Mouse (Mus musculus) midbrain, embryonic 16.5 days (tissue): ENCODE results near the gene Hist4h4. TPM values are rescaled to one million over a fixed set of nuclear protein-coding genes. Genes with fewer than 3 reads are reported as not detected.

Experiments
- ATAC-seq: fragments of 200-750 bp; cut with Nextera tagmentation; 2 replicates; pipeline ENCODE4 v1.8.0; 2017; ENCODE audit warnings: moderate TSS enrichment
- H3K27ac ChIP-seq: fragments of 300-500 bp; sonication (generic); 2 replicates; pipeline ENCODE4 v1.5.1; 2014; ENCODE audit warnings: mild to moderate bottlenecking, low read length, mixed read lengths
- H3K27me3 ChIP-seq: fragments of 300-500 bp; sonication (generic); 2 replicates; pipeline ENCODE4 v1.6.1; 2014; ENCODE audit warnings: low read depth, low read length, mixed read lengths; ENCODE audit not compliant: control insufficient read depth, insufficient read depth
- H3K36me3 ChIP-seq: fragments of 300-500 bp; sonication (generic); 2 replicates; pipeline ENCODE4 v1.6.1; 2014; ENCODE audit warnings: mild to moderate bottlenecking, low read length, moderate library complexity, mixed read lengths; ENCODE audit not compliant: control insufficient read depth, insufficient read depth
- H3K4me1 ChIP-seq: fragments of 300-500 bp; sonication (generic); 2 replicates; pipeline ENCODE4 v1.6.1; 2014; ENCODE audit warnings: mild to moderate bottlenecking, low read length, mixed read lengths; ENCODE audit not compliant: control insufficient read depth, insufficient read depth
- H3K4me2 ChIP-seq: fragments of 300-500 bp; sonication (generic); 2 replicates; pipeline ENCODE4 v1.6.1; 2014; ENCODE audit warnings: mild to moderate bottlenecking, low read length, mixed read lengths
- H3K4me3 ChIP-seq: fragments of 300-500 bp; sonication (generic); 2 replicates; pipeline ENCODE4 v1.5.1; 2014; ENCODE audit warnings: low read depth, mild to moderate bottlenecking, low read length, moderate library complexity, mixed read lengths
- H3K9ac ChIP-seq: fragments of 300-500 bp; sonication (generic); 2 replicates; pipeline ENCODE4 v1.6.1; 2014; ENCODE audit warnings: low read depth, low read length, mixed read lengths
- H3K9me3 ChIP-seq: fragments of 300-500 bp; sonication (generic); replicated peaks from 2 replicates; pipeline ENCODE4 v1.6.1; 2014; ENCODE audit warnings: mild to moderate bottlenecking, low read length, mixed read lengths; ENCODE audit not compliant: control insufficient read depth, poor library complexity, severe bottlenecking
- WGBS: fragments of 180-500 bp; shearing (Covaris S2); extraction: QIAGEN DNeasy Blood & Tissue Kit; methylation state at CpG from one replicate; pipeline ENCODE4 v1.1.7; 2014; 5-methylcytosine and 5-hydroxymethylcytosine counted together
- polyA plus RNA-seq: library from polyadenylated mRNA; unstranded; fragments of >200 nt; fragmentation: Nextera tagmentation; extraction: Ambion mirVana; gene quantifications from 2 replicates; pipeline ENCODE4 v1.2.1, GENCODE M21; 2015

Gene Hist4h4
- polyA plus RNA-seq, 1 experiment from 2014 or later, result 0.68 TPM

DNA sequence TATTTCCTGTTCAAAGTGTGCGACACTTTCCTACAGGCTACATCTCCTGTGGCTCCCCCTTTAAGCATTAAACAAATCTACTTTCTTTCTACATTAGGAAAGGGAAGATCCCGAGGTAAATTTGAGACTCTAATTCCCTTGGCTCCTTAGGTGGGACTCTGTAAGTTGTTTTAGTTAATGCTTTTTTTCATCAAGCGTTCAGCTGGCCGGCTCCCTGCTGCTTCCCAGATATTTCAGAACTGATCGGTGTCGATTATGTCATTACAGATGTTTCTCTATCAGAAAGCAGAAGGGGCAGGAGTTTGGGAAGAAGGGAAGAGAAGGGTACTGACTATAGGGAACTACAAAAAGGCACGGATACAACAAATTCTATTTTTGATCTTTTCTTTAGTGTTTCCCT is 22.9 kb upstream of the Hist4h4 start:
- H3K4me3 ChIP-seq, result peak overlapping the region; percentile 100
- peaks cover 11% of the 10 kb centered on the region for H3K4me1 ChIP-seq
- peaks cover 7% of the 10 kb centered on the region; the same call in 1 of the 2 replicates for H3K27me3 ChIP-seq
- peak overlapping the region; percentile 77 for H3K4me2 ChIP-seq
- H3K9me3 ChIP-seq, result no peaks in the 10 kb centered on the region
- ATAC-seq, result no peak
- 20% methylated on average over 7 of the region's 7 CpGs for WGBS
- no peak overlapping the region for H3K27ac ChIP-seq
- peak overlapping the region; percentile 98 for H3K9ac ChIP-seq
- H3K36me3 ChIP-seq, result peaks cover 19% of the 10 kb centered on the region

DNA sequence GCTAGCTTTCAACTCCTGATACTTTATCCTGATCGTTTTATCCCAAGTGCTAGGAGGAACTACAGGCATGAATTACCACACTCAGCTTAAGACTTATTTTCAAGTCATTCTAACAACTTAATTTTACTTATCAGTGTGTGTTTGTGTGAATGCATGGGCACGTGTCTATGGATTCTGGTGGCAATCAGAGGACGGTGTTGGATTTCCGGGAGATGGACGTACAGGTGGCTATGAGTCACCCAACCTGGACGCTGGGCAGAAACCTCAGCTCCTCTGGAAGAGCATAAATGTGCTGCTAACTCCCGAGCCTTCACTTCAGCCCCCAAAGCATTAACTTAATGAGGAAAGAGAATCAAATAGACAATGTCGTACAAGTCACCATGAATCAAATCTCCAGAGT is 20.8 kb upstream of the Hist4h4 start:
- H3K4me2 ChIP-seq, result no peak overlapping the region
- no peak for ATAC-seq
- no peaks in the 10 kb centered on the region for H3K9me3 ChIP-seq
- no peaks in the 10 kb centered on the region for H3K27me3 ChIP-seq
- no peak overlapping the region for H3K4me3 ChIP-seq
- 96% methylated on average over 8 of the region's 8 CpGs for WGBS
- H3K27ac ChIP-seq, result no peak overlapping the region
- H3K36me3 ChIP-seq, result peaks cover 36% of the 10 kb centered on the region
- H3K4me1 ChIP-seq, result peaks cover 11% of the 10 kb centered on the region
- H3K9ac ChIP-seq, result no peak overlapping the region

DNA sequence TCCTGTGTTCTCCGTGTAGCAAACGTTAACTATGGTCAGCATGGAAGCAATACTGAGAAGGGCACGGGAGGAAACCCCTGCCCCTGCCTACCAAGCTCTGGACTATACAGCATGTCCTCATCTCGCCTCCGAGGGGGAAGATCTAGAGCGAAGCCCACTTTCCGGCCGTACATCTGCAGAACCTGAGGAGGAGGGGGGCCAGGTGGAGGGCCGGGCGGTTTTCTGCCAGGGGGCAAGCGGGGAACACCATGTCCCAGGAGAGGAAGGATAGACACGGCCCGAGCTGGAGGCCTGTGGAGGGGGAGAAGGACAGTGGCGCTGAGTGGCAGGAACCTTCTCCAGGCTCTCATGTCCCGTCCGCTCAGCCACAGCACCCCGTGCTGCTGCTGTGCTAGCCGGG is 16.9 kb upstream of the Hist4h4 start:
- no peak overlapping the region for H3K9ac ChIP-seq
- ATAC-seq, result no peak
- no peak overlapping the region for H3K27ac ChIP-seq
- H3K4me3 ChIP-seq, result no peak overlapping the region
- H3K27me3 ChIP-seq, result no peaks in the 10 kb centered on the region
- H3K4me2 ChIP-seq, result no peak overlapping the region
- H3K36me3 ChIP-seq, result peaks cover 61% of the 10 kb centered on the region
- no peaks in the 10 kb centered on the region for H3K9me3 ChIP-seq
- H3K4me1 ChIP-seq, result no peaks in the 10 kb centered on the region
- 93% methylated on average over 18 of the region's 18 CpGs for WGBS

DNA sequence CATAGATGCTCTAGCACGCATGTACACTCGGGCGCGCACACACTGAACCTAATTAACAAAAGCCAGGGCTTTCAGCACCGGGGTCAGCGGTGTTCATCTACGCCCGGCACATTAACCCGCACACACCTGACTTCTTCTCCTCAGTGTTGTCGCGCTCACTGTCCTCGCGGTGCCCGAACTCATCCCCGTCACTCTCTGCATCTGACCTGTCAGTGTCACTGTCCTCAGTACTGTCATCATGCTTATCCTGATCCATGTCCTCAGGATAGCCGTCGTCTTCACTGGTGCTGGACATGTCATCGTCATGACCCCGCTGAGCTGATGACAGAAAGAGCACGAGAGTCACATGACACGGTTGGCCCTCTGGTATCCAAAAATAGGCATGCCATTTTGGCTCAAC is 16.2 kb upstream of the Hist4h4 start:
- Histone ChIP-seq H3K4me3 (no peak overlapping the region), H3K4me1 (no peaks in the 10 kb centered on the region), H3K9ac (no peak overlapping the region), H3K27ac (no peak overlapping the region), H3K9me3 (no peaks in the 10 kb centered on the region), H3K36me3 (peaks cover 66% of the 10 kb centered on the region), H3K27me3 (no peaks in the 10 kb centered on the region), H3K4me2 (no peak overlapping the region)
- ATAC-seq, result no peak
- WGBS, result 98% methylated on average over 21 of the region's 21 CpGs

DNA sequence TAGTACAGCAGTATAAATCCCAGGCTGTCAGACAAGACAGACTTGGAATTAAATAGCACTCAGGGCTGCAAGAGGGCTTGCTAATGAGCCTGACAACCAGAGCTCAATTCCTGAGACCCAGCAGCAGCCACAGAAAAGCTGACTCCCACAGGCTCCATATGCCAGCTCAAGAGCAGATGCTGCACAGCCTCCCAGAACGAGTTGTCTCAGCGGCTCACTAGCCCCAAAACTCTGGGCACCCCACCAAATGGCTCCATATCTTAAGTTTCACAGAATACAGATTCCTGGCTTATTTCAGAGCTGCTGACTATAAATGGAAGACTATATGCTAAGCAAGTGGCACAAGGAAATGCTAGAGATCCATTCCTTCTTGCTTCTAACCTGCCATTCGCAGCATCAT is 13.3 kb upstream of the Hist4h4 start:
- H3K4me2 ChIP-seq, result no peak overlapping the region
- no peaks in the 10 kb centered on the region for H3K9me3 ChIP-seq
- H3K4me1 ChIP-seq, result no peaks in the 10 kb centered on the region
- H3K9ac ChIP-seq, result no peak overlapping the region
- ATAC-seq, result no peak
- no peak overlapping the region for H3K27ac ChIP-seq
- peaks cover 62% of the 10 kb centered on the region for H3K36me3 ChIP-seq
- WGBS, result 90% methylated on average over 3 of the region's 3 CpGs
- no peaks in the 10 kb centered on the region for H3K27me3 ChIP-seq
- no peak overlapping the region for H3K4me3 ChIP-seq

DNA sequence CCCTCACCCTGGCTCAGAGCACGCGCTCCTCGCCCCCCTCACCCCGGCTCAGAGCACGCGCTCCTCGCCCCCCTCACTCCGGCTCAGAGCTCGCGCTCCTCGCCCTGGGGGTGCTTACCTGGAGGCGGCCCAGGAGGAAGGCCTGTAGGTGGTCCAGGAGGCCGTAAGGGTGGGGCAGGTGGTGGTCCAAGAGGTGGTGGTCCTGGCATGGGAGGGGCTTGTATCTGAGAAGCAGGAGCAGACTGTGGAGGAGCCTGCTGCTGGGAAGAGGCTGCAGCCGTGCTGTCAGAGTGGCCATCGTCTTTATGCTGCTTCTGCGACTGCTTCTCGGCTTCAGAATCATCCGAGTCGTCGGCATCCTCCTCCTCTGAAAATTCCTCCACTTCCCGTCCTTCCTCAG is 12.6 kb upstream of the Hist4h4 start:
- Histone ChIP-seq H3K27me3 (no peaks in the 10 kb centered on the region), H3K27ac (no peak overlapping the region), H3K4me1 (no peaks in the 10 kb centered on the region), H3K4me3 (no peak overlapping the region), H3K4me2 (no peak overlapping the region), H3K9me3 (no peaks in the 10 kb centered on the region), H3K9ac (no peak overlapping the region), H3K36me3 (peaks cover 59% of the 10 kb centered on the region)
- 95% methylated on average over 21 of the region's 21 CpGs for WGBS
- ATAC-seq, result no peak

DNA sequence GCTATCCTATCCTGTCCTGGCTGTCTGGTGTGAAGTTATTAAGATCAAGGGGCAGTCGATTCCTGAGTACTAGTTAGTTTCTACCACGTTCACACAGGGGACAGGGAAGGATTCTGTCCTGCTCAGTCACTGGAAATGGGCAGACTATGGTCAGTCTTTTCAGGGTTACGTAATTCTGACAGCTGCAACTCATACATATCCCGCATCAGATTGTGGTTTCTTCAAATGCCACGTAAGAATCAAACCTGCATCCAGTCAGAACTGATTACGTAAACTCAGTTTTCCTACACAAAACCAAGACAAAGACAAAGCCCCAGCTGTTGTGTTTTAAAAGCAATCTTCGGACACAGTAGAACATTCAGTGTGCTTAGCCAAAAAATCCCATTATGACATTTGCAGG is 11.2 kb upstream of the Hist4h4 start:
- Histone ChIP-seq H3K4me2 (no peak overlapping the region), H3K27ac (no peak overlapping the region), H3K9me3 (no peaks in the 10 kb centered on the region), H3K9ac (no peak overlapping the region), H3K4me1 (no peaks in the 10 kb centered on the region), H3K4me3 (no peak overlapping the region), H3K36me3 (peaks cover 51% of the 10 kb centered on the region), H3K27me3 (no peaks in the 10 kb centered on the region)
- no peak for ATAC-seq
- 97% methylated on average over 7 of the region's 7 CpGs for WGBS

DNA sequence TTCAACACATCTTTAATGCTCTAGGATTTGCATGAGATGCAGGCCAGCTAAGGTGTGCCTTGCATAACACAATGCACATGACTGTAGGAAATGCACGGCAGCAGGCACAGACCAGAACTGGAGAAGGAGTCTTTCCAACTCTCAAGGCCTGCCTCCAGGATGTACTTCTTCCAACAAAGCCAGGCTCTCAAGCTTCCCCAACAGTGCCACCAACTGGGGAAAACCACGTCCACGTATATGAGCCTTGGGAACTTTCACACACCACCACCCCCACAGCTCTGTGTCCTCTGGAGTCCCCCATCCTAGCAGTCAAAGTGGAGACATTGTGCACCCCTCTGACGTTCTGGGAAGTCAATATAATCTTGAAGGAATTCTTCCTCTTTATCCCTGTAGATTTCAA is 8.9 kb upstream of the Hist4h4 start:
- no peak overlapping the region for H3K4me2 ChIP-seq
- no peaks in the 10 kb centered on the region for H3K9me3 ChIP-seq
- WGBS, result 53% methylated on average over 4 of the region's 4 CpGs
- H3K4me1 ChIP-seq, result peaks cover 11% of the 10 kb centered on the region
- H3K9ac ChIP-seq, result no peak overlapping the region
- H3K27ac ChIP-seq, result no peak overlapping the region
- peaks cover 41% of the 10 kb centered on the region for H3K36me3 ChIP-seq
- ATAC-seq, result no peak
- H3K4me3 ChIP-seq, result no peak overlapping the region
- no peaks in the 10 kb centered on the region for H3K27me3 ChIP-seq

DNA sequence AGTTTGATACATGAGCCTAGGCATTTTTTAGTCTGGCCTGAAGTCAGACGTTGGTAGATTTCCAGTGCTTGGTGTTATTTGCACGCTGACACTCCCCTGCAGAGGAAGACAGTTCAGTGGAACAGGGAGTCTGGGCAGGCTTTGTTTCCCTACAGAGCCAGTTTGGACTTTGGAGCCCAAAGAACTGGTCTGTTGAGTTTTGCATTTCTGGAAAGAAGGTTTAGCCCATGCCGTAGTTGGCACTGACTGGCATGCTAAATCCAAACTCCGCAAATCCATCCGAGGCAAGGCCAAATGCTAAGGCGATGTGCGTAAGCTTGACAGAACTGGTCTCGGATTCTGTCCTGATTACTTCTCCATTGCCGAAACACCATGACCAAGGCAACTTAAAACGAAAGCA is 7.0 kb upstream of the Hist4h4 start:
- no peak for ATAC-seq
- no peak overlapping the region for H3K4me2 ChIP-seq
- peaks cover 23% of the 10 kb centered on the region for H3K36me3 ChIP-seq
- peaks cover 14% of the 10 kb centered on the region for H3K4me1 ChIP-seq
- no peaks in the 10 kb centered on the region for H3K27me3 ChIP-seq
- H3K9me3 ChIP-seq, result no peaks in the 10 kb centered on the region
- no peak overlapping the region for H3K9ac ChIP-seq
- WGBS, result 92% methylated on average over 10 of the region's 10 CpGs
- no peak overlapping the region for H3K27ac ChIP-seq
- no peak overlapping the region for H3K4me3 ChIP-seq

DNA sequence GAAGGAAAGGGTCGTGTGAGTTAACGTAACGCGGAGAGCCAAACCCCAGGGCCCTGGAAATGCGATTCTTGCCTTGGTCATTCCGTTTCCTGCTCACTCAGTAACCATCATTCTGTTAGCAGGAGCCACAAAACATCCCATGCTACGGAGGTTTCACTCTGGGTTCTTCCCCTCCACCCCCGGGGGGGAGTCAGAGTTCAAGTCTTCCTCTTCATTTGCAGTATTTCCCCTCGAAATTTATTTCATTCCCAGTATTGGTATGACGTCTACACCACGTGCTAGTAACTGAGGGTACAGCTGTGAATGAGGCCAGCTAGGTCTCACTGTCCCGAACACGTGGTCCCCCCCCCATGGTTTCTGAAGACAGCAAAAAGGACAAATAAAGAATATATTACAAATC is 5.5 kb upstream of the Hist4h4 start:
- Histone ChIP-seq H3K4me3 (no peak overlapping the region), H3K27ac (no peak overlapping the region), H3K9me3 (no peaks in the 10 kb centered on the region), H3K36me3 (peaks cover 17% of the 10 kb centered on the region), H3K9ac (no peak overlapping the region), H3K27me3 (no peaks in the 10 kb centered on the region), H3K4me2 (peak overlapping the region; percentile 99; the same call in 1 of the 2 replicates), H3K4me1 (peaks cover 19% of the 10 kb centered on the region)
- 84% methylated on average over 13 of the region's 13 CpGs for WGBS
- ATAC-seq, result no peak
